Mouse (Mus musculus): ENCODE results near the gene Qrfpr. TPM values are rescaled to one million over a fixed set of nuclear protein-coding genes. Genes with fewer than 3 reads are reported as not detected.

Gene Qrfpr
- not detected in 2 replicates for total RNA-seq (2014; rRNA removed)
- polyA plus RNA-seq (2012; rRNA removed), result not detected in 2 replicates

DNA sequence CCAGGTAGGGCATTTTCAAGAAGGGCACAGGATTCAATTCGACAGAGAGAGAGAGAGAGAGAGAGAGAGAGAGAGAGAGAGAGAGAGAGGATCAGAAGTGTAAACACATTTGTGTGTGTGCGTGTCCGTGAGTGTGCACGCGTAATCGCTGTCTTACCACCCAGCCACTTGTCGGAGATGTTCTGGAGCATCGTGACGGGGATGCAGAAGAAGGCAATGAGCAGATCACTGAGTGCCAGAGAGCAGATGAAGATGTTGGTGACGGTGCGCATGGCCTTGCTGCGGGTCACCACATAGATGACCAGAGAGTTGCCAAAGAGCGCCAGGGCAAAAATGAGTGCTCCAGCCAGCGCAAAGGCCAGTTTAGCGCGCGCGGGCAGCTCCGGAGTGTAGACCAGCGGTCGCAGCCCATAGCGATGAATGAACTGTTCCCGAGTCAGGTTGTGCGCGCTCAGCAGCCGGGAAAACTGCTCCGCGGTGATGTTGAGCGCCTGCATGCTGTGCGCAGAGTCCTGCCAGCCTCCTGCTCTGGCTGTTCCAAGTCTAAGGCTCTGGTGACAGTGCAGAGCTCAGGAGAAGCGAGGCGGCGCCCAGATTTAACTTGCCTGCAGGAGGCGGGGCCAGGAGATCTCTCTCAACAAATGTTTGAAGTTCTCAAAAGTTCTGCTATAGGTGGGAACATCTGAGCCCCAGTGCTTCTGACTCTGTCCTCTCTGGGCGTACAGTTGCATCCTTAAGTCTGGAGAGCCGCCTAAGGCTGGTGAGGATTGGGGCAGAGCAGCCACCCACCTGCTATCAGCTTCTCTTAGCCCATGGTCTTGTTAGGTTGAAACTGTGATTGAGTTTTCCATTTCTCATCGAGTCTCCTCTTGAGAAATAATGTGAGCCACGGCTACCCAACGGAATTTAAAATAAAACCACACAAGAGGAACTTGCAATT is at the start of gene Qrfpr:
TSS of gene Qrfpr (minus strand) at position 571 of the 940 bp plus-strand sequence.
- TF ChIP-seq POLR2A (IDR thresholded peaks at IDR 0.05; ENCODE audit: extremely low read depth, insufficient read depth, low read length) (no peak), CTCF (IDR thresholded peaks at IDR 0.05; ENCODE audit: low read depth, low read length) (no peak)
- H3K79me2 ChIP-seq (ENCODE audit: control insufficient read depth, insufficient read depth, low read length), result no peaks in the 10 kb centered on the region
- no peak for DNase-seq (ENCODE audit: extremely low read depth, low read depth, low spot score)
- H3K4me3 ChIP-seq (ENCODE audit: insufficient read depth, low read depth, low read length), result no peak within 1 kb of the TSS
- no peaks in the 10 kb centered on the region for H3K27me3 ChIP-seq (ENCODE audit: control insufficient read depth, insufficient read depth, low read length)
- no peak within 1 kb of the TSS for H3K27ac ChIP-seq (replicated peaks; ENCODE audit: insufficient read depth, low read depth, low read length)
- 10% methylated on average over 39 of the region's 39 CpGs for WGBS
- H3K36me3 ChIP-seq (ENCODE audit: control insufficient read depth, insufficient read depth, low read length), result no peaks in the 10 kb centered on the region
- H3K9ac ChIP-seq (ENCODE audit: low read depth, low read length), result no peak within 1 kb of the TSS
- no peaks in the 10 kb centered on the region for H3K4me1 ChIP-seq (ENCODE audit: control insufficient read depth, insufficient read depth, low read length)

DNA sequence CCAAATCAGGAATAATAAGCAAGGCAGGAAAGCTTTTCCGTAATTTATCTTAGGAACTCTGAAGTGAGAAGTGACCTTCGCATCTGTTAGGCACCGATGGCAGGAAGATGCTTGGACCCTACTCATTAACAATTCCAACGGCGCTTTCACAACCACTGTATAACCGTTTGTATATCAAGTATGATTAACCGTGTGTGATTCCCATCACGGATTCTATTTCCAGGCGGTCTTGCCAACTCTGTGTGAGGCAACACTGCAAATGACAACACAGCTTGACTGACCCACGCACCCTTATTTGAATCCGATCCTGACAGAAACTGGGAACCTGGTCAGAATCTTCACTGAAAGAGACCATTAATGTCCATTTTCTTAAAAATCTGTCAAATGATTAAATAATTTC is 41.8 kb upstream of the Qrfpr start:
- WGBS, result 84% methylated on average over 11 of the region's 11 CpGs
- TF ChIP-seq POLR2A (IDR thresholded peaks at IDR 0.05; ENCODE audit: extremely low read depth, insufficient read depth, low read length) (no peak), CTCF (IDR thresholded peaks at IDR 0.05; ENCODE audit: low read depth, low read length) (no peak)

DNA sequence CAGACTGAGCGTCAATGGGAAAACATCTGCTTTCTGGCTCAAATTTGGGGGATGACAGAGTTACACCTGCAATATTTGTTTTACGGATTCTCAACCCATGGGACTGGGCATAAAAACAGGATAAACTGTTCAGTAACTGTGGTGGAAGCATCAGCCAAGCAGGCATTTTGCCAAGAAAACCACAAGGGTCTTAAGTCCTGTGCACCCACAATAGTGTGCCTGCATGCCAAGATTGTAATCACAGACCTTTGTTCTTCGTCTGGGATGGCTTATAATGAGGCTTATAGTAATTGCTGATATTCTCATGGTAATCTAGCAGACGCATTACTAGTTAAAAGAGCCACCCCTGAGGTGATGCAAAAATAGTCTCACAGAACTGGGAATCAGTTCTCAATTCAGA is 41.2 kb upstream of the Qrfpr start:
- Histone ChIP-seq H3K4me1 (ENCODE audit: control insufficient read depth, insufficient read depth, low read length) (no peaks in the 10 kb centered on the region), H3K4me3 (ENCODE audit: insufficient read depth, low read depth, low read length) (no peak overlapping the region), H3K36me3 (ENCODE audit: control insufficient read depth, insufficient read depth, low read length) (no peaks in the 10 kb centered on the region), H3K27me3 (ENCODE audit: control insufficient read depth, insufficient read depth, low read length) (no peaks in the 10 kb centered on the region), H3K9ac (ENCODE audit: low read depth, low read length) (no peak overlapping the region), H3K79me2 (ENCODE audit: control insufficient read depth, insufficient read depth, low read length) (no peaks in the 10 kb centered on the region), H3K27ac (replicated peaks; ENCODE audit: insufficient read depth, low read depth, low read length) (no peak overlapping the region)
- no peak for TF ChIP-seq POLR2A (IDR thresholded peaks at IDR 0.05; ENCODE audit: extremely low read depth, insufficient read depth, low read length)
- no peak for TF ChIP-seq CTCF (IDR thresholded peaks at IDR 0.05; ENCODE audit: low read depth, low read length)
- 73% methylated on average over 4 of the region's 4 CpGs for WGBS
- DNase-seq (ENCODE audit: extremely low read depth, low read depth, low spot score), result no peak

More for the DNA sequence above, 41.8 kb upstream of the Qrfpr start:
- Histone ChIP-seq H3K27ac (replicated peaks; ENCODE audit: insufficient read depth, low read depth, low read length) (no peak overlapping the region), H3K4me3 (ENCODE audit: insufficient read depth, low read depth, low read length) (no peak overlapping the region), H3K36me3 (ENCODE audit: control insufficient read depth, insufficient read depth, low read length) (no peaks in the 10 kb centered on the region), H3K4me1 (ENCODE audit: control insufficient read depth, insufficient read depth, low read length) (no peaks in the 10 kb centered on the region), H3K27me3 (ENCODE audit: control insufficient read depth, insufficient read depth, low read length) (no peaks in the 10 kb centered on the region), H3K9ac (ENCODE audit: low read depth, low read length) (no peak overlapping the region), H3K79me2 (ENCODE audit: control insufficient read depth, insufficient read depth, low read length) (no peaks in the 10 kb centered on the region)
- no peak for DNase-seq (ENCODE audit: extremely low read depth, low read depth, low spot score)

DNA sequence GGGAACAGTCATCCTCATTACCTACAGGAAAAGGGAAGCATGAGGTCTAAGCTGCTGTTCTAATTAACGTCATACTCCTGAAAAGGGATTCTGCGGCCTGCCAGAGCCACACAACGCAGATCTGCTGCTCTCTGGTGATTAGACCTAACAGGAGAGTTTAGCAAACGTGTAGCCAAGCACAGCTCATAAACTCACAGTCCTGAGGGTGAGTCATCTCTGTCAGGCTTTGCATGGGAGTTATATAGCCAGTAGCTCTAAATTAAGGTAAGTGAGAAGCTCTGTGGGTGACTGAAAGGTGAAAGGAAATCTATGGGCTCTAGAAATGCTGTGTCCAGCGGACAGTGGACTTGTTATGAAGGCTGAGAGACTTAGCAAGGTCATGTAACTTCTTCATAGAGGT is 28.5 kb upstream of the Qrfpr start:
- no peaks in the 10 kb centered on the region for H3K36me3 ChIP-seq (ENCODE audit: control insufficient read depth, insufficient read depth, low read length)
- WGBS, result 74% methylated on average over 5 of the region's 5 CpGs
- H3K27me3 ChIP-seq (ENCODE audit: control insufficient read depth, insufficient read depth, low read length), result no peaks in the 10 kb centered on the region
- TF ChIP-seq CTCF (IDR thresholded peaks at IDR 0.05; ENCODE audit: low read depth, low read length) (no peak), POLR2A (IDR thresholded peaks at IDR 0.05; ENCODE audit: extremely low read depth, insufficient read depth, low read length) (no peak)
- H3K79me2 ChIP-seq (ENCODE audit: control insufficient read depth, insufficient read depth, low read length), result no peaks in the 10 kb centered on the region
- no peak overlapping the region for H3K4me3 ChIP-seq (ENCODE audit: insufficient read depth, low read depth, low read length)
- no peaks in the 10 kb centered on the region for H3K4me1 ChIP-seq (ENCODE audit: control insufficient read depth, insufficient read depth, low read length)
- DNase-seq (ENCODE audit: extremely low read depth, low read depth, low spot score), result no peak
- H3K9ac ChIP-seq (ENCODE audit: low read depth, low read length), result no peak overlapping the region
- H3K27ac ChIP-seq (replicated peaks; ENCODE audit: insufficient read depth, low read depth, low read length), result no peak overlapping the region

DNA sequence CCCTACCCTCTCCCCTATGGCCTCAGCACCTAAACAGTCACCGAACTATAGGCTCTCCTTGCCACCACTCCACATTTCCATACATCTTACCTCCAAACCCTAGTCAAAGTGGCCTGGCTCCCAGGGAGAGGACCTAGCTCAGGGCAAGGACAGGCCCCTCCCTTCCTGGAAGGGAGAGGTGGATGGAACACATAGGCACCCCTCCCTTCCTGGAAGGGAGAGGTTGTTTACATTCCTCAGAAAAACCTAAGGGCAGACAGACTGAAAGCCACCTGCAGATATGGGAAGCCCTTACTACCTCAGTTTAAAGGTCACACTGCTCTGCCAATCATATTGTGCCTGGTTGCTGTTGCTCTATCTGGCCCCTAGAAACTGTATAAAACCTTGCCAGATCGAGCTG is 26.3 kb upstream of the Qrfpr start:
- H3K9ac ChIP-seq (ENCODE audit: low read depth, low read length), result no peak overlapping the region
- DNase-seq (ENCODE audit: extremely low read depth, low read depth, low spot score), result no peak
- H3K27me3 ChIP-seq (ENCODE audit: control insufficient read depth, insufficient read depth, low read length), result no peaks in the 10 kb centered on the region
- H3K36me3 ChIP-seq (ENCODE audit: control insufficient read depth, insufficient read depth, low read length), result no peaks in the 10 kb centered on the region
- H3K4me3 ChIP-seq (ENCODE audit: insufficient read depth, low read depth, low read length), result no peak overlapping the region
- H3K27ac ChIP-seq (replicated peaks; ENCODE audit: insufficient read depth, low read depth, low read length), result no peak overlapping the region
- no peaks in the 10 kb centered on the region for H3K4me1 ChIP-seq (ENCODE audit: control insufficient read depth, insufficient read depth, low read length)
- H3K79me2 ChIP-seq (ENCODE audit: control insufficient read depth, insufficient read depth, low read length), result no peaks in the 10 kb centered on the region
- WGBS, result 88% methylated on average over 2 of the region's 2 CpGs
- TF ChIP-seq CTCF (IDR thresholded peaks at IDR 0.05; ENCODE audit: low read depth, low read length), result no peak
- no peak for TF ChIP-seq POLR2A (IDR thresholded peaks at IDR 0.05; ENCODE audit: extremely low read depth, insufficient read depth, low read length)

DNA sequence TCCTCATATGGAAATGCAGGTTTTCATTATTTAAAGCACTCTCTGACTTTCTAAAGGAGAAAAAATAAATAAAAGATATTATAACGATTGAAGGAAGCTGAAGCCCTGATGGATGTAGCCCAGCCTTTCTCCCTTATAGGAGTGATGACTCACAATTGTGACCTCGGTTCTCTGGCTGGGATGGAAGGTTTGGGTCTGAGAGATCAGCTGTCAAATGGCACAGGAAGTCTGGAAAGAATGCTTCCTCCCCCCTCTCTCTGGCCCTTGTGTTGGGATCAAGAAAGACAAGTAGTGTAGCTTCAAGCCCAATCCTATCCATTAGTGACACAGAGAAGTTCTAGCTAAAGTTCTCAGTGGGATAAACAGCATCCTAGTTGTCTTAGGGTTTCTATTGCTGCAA is 7.8 kb upstream of the Qrfpr start:
- Histone ChIP-seq H3K27ac (replicated peaks; ENCODE audit: insufficient read depth, low read depth, low read length) (no peak overlapping the region), H3K79me2 (ENCODE audit: control insufficient read depth, insufficient read depth, low read length) (no peaks in the 10 kb centered on the region), H3K4me3 (ENCODE audit: insufficient read depth, low read depth, low read length) (no peak overlapping the region), H3K27me3 (ENCODE audit: control insufficient read depth, insufficient read depth, low read length) (no peaks in the 10 kb centered on the region), H3K4me1 (ENCODE audit: control insufficient read depth, insufficient read depth, low read length) (no peaks in the 10 kb centered on the region), H3K9ac (ENCODE audit: low read depth, low read length) (no peak overlapping the region), H3K36me3 (ENCODE audit: control insufficient read depth, insufficient read depth, low read length) (no peaks in the 10 kb centered on the region)
- no peak for DNase-seq (ENCODE audit: extremely low read depth, low read depth, low spot score)
- WGBS, result 60% methylated on average over 2 of the region's 2 CpGs
- TF ChIP-seq CTCF (IDR thresholded peaks at IDR 0.05; ENCODE audit: low read depth, low read length), result no peak
- no peak for TF ChIP-seq POLR2A (IDR thresholded peaks at IDR 0.05; ENCODE audit: extremely low read depth, insufficient read depth, low read length)
